ENCODE assay signal across 8 mouse cellular contexts in the genomic region with DNA sequence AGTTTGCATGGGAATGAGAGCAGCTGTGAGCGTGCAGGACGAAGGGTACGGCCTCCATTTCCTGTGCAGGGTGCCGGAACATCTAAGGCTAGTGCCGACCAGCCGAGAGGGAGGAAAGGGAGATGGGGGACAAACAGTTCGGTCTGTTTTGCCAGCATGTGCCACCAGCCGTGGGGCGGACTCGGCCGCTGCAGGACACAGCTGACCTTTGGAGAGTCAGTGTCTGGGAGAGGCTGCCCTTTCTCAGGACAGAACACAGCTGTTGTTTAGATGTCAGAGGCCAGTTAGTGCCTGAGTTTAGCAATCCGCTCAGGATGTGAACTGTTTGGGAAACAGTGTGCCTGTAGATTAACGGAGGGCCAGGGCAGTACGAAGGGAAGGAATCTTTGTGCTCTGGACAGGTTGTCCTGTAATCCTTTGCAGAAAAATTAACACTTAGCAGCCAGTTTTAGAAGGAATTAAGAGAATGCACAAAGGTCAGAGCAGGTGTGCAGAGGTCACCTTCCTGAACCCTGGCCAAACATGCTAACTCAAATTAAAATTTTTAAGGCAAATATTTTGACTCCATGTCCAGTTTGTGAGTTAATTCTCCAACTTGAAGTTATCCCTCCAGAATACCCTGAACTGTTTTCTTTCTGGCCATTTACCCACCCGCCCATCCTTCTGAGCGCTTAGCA. TPM values are rescaled to one million over a fixed set of nuclear protein-coding genes. Genes with fewer than 3 reads are reported as not detected.
DNase-seq lines count a peak whose midpoint lies in the region; ATAC-seq lines count a peak whose summit lies in the region.

No protein-coding gene starts in this region.

- 0 out of 2 replicates have a peak overlapping the region, but pooled peaks have one; percentile 44 for H3K27ac ChIP-seq in embryonic facial prominence, embryonic 15.5 days (replicated peaks)
- H3K27ac ChIP-seq in intestine, embryonic 16.5 days (ENCODE audit: low read length) = peak overlapping the region; percentile 70
- peak overlapping the region; percentile 22 for H3K27ac ChIP-seq in liver, embryonic 16.5 days (ENCODE audit: low read length)
- H3K27ac ChIP-seq in midbrain, embryonic 15.5 days = no peak overlapping the region

- no peaks in the 10 kb centered on the region for H3K27me3 ChIP-seq in embryonic facial prominence, embryonic 15.5 days
- no peaks in the 10 kb centered on the region for H3K27me3 ChIP-seq in intestine, embryonic 16.5 days (replicated peaks; ENCODE audit: control insufficient read depth, insufficient read depth, low read length)
- H3K27me3 ChIP-seq in liver, embryonic 16.5 days (ENCODE audit: control insufficient read depth, insufficient read depth, low read depth, low read length) = no peaks in the 10 kb centered on the region
- H3K27me3 ChIP-seq in midbrain, embryonic 15.5 days (replicated peaks) = no peaks in the 10 kb centered on the region

- no peaks in the 10 kb centered on the region for H3K36me3 ChIP-seq in embryonic facial prominence, embryonic 15.5 days
- peaks cover 2% of the 10 kb centered on the region; the same call in 1 of the 2 replicates for H3K36me3 ChIP-seq in intestine, embryonic 16.5 days (ENCODE audit: control insufficient read depth, insufficient read depth, low read length)
- H3K36me3 ChIP-seq in liver, embryonic 16.5 days (ENCODE audit: control insufficient read depth, insufficient read depth) = no peaks in the 10 kb centered on the region
- no peaks in the 10 kb centered on the region for H3K36me3 ChIP-seq in midbrain, embryonic 15.5 days (replicated peaks)

- peaks cover 23% of the 10 kb centered on the region for H3K4me1 ChIP-seq in embryonic facial prominence, embryonic 15.5 days
- H3K4me1 ChIP-seq in intestine, embryonic 16.5 days (ENCODE audit: control insufficient read depth, insufficient read depth, low read length) = peaks cover 17% of the 10 kb centered on the region
- H3K4me1 ChIP-seq in liver, embryonic 16.5 days (ENCODE audit: control insufficient read depth, low read depth, low read length) = peaks cover 5% of the 10 kb centered on the region; the same call in 1 of the 2 replicates
- H3K4me1 ChIP-seq in midbrain, embryonic 15.5 days = 0 out of 2 replicates have a peak, but pooled peaks cover 6% of the 10 kb centered on the region

- ATAC-seq in embryonic facial prominence, embryonic 15.5 days (ENCODE audit: insufficient number of reproducible peaks, low FRiP score, low TSS enrichment, low read depth) = no peak
- peak; percentile 43 for ATAC-seq in intestine, embryonic 16.5 days
- ATAC-seq in liver, embryonic 16.5 days (ENCODE audit: low read depth) = peak; percentile 85
- ATAC-seq in midbrain, embryonic 15.5 days (replicated peaks) = no peak

- 40% methylated on average over 16 of the region's 16 CpGs for WGBS in embryonic facial prominence, embryonic 15.5 days
- WGBS in intestine, embryonic 16.5 days = 38% methylated on average over 16 of the region's 16 CpGs
- 31% methylated on average over 16 of the region's 16 CpGs for WGBS in liver, embryonic 16.5 days (ENCODE audit: insufficient replicate concordance)
- WGBS in midbrain, embryonic 15.5 days = 69% methylated on average over 16 of the region's 16 CpGs

- H3K4me3 ChIP-seq in embryonic facial prominence, embryonic 15.5 days (replicated peaks) = no peak overlapping the region
- H3K4me3 ChIP-seq in intestine, embryonic 16.5 days (ENCODE audit: low read length) = no peak overlapping the region
- H3K4me3 ChIP-seq in liver, embryonic 16.5 days (ENCODE audit: low read depth, low read length) = no peak overlapping the region
- no peak overlapping the region for H3K4me3 ChIP-seq in midbrain, embryonic 15.5 days

- H3K9me3 ChIP-seq in embryonic facial prominence, embryonic 15.5 days (replicated peaks) = no peaks in the 10 kb centered on the region
- no peaks in the 10 kb centered on the region for H3K9me3 ChIP-seq in intestine, embryonic 16.5 days (ENCODE audit: control insufficient read depth, low read length)
- no peaks in the 10 kb centered on the region for H3K9me3 ChIP-seq in liver, embryonic 16.5 days (replicated peaks; ENCODE audit: control insufficient read depth, low read length)
- no peaks in the 10 kb centered on the region for H3K9me3 ChIP-seq in midbrain, embryonic 15.5 days

- DNase-seq in adrenal gland, adult (ENCODE audit: inconsistent age in 2 of 2, low spot score in 1 of 2) = peak; percentile 66 to 76
- no peak for DNase-seq in adrenal gland, postnatal 4 days (ENCODE audit: low spot score in 2 of 2)
- DNase-seq in frontal cortex, postnatal 25 days (ENCODE audit: low spot score in 2 of 2) = no peak
- DNase-seq in layer of hippocampus, adult 9-11 months = no peak

- H3K4me2 ChIP-seq in embryonic facial prominence, embryonic 15.5 days (replicated peaks) = no peak overlapping the region
- H3K4me2 ChIP-seq in intestine, embryonic 16.5 days (ENCODE audit: low read depth, low read length) = peak overlapping the region; percentile 26; the same call in 1 of the 2 replicates
- no peak overlapping the region for H3K4me2 ChIP-seq in liver, embryonic 16.5 days (ENCODE audit: low read depth, low read length)
- H3K4me2 ChIP-seq in midbrain, embryonic 15.5 days = no peak overlapping the region

- no peak overlapping the region for H3K9ac ChIP-seq in embryonic facial prominence, embryonic 15.5 days
- H3K9ac ChIP-seq in intestine, embryonic 16.5 days (ENCODE audit: low read depth, low read length) = 0 out of 2 replicates have a peak overlapping the region, but pooled peaks have one; percentile 36
- no peak overlapping the region for H3K9ac ChIP-seq in liver, embryonic 16.5 days (ENCODE audit: low read depth, low read length)
- no peak overlapping the region for H3K9ac ChIP-seq in midbrain, embryonic 15.5 days

RNA-seq across cellular contexts. Expression of a gene that starts 34.3 kb away (rescaled TPM):
- 10 to 100 TPM; 32.5 to 37.4 TPM for total RNA-seq in adrenal gland, postnatal 4 days (2021)
- polyA plus RNA-seq in embryonic facial prominence, embryonic 15.5 days (2015; fragmentation: Nextera tagmentation; extraction: Ambion mirVana) = 18.5 and 19.2 TPM in 2 replicates
- polyA plus RNA-seq in intestine, embryonic 16.5 days (2015; fragmentation: Nextera tagmentation; extraction: Ambion mirVana) = 17.6 and 18.8 TPM in 2 replicates
- polyA plus RNA-seq in liver, embryonic 16.5 days (2015; fragmentation: Nextera tagmentation; extraction: Ambion mirVana) = 3.2 and 3.7 TPM in 2 replicates
- 7.5 and 8.3 TPM in 2 replicates for polyA plus RNA-seq in midbrain, embryonic 15.5 days (2015; fragmentation: Nextera tagmentation; extraction: Ambion mirVana)

Comparison
In these comparisons a context has a peak if more than half of its experiments do, and no peak if none do; other contexts are left out.
1. DNase-seq: peak in adrenal gland, adult (2 of 2); none in adrenal gland, postnatal 4 days (0 of 2), frontal cortex, postnatal 25 days (0 of 2) and layer of hippocampus, adult 9-11 months (single experiment).
2. ATAC-seq: peak in intestine, embryonic 16.5 days (single experiment) and liver, embryonic 16.5 days (single experiment); none in embryonic facial prominence, embryonic 15.5 days (single experiment) and midbrain, embryonic 15.5 days (single experiment).